Mouse (Mus musculus) cerebellum, postnatal 10 days (tissue): ENCODE data around the gene Gpr179.

Source experiments
- DNase-seq, 2 experiments: peaks; one replicate each; pipeline ENCODE4 v3.0.0; 2021; ENCODE audit warnings: mixed read lengths in 2 of 2

Gene Gpr179

GRCm38 (mm10) chr11:97285852-97286775 lies 65.8 kb downstream of the Gpr179 start:
- no peak for DNase-seq

GRCm38 (mm10) chr11:97284854-97285253 lies 67.0 kb downstream of the Gpr179 start:
- DNase-seq, result no peak

GRCm38 (mm10) chr11:97282179-97282578 lies 69.7 kb downstream of the Gpr179 start:
- DNase-seq, result no peak
